Mouse (Mus musculus): ENCODE results near the gene Nsf.

DNA sequence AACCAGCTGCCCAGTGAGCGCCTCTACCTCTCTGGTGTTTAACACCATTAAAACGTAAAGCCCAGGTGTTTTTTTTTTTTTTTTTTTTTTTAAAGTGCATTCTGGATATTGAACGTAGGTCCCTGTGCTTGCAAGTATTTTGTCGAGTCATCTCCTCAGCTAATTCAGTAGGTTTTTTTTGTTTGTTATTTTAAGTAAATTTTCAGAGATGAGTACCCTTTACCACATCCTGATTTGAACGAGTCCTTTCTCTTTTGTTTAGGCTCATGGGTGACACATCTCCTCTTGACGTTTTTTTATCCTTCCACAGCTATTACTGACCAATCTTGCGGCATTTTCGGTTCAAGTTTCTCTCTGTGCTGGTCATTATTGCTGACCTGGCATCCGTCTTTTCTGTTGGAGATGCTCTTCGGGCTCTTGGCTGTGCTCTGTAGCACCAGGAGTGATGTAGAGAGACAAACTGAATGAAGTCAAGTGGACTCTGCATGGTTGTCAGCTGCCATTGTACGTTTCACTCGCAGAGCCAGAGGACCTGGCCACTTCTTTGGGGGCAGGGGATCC, 47.6 kb upstream of the Nsf start:
- TF ChIP-seq GATA1 (IDR thresholded peaks at IDR 0.05; ENCODE audit: borderline replicate concordance, low read length) (no peak), FLI1 (IDR thresholded peaks at IDR 0.05; ENCODE audit: low read length) (no peak)

Data from megakaryocyte, embryonic 14.5 days (primary cell).